In the genomic region with DNA sequence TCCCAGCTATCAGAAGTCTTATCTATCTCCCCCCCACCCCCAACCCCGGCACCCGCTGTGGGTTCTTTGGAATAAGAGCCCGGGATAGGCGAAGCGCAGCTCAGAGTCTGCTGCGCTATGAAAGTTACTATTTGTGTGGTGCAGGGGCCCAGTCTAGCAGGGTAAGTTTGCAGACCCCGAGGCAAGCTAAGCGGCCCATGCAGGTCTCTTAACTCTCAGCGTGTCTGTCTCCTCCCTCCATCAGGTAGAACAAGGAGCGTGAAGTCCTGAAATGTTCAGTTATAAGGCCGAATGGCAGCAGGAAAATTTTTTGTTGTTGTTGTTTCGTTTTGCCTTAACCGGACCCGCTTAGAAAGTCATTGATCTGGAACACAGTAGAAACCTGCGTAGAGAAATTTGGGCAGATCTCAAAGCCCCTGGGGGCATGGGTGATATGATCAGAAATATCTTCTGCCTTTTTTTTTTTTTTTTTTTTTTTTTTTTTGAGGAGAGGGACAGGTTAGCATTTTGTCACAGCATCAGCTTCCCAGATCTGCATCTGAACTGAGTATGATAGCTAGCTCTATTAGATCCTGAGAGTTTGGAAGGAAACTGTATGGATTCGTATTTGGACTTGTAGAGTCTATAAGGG, we compare ENCODE assay signal across 12 mouse cellular contexts. TPM values are rescaled to one million over a fixed set of nuclear protein-coding genes. Genes with fewer than 3 reads are reported as not detected.
DNase-seq lines count a peak whose midpoint lies in the region; ATAC-seq lines count a peak whose summit lies in the region.
"Had no signal": no experiment of that assay in that cellular context is flagged by ENCODE, and none has a peak within 500 bp of the region (broad histone marks: within the 10 kb centered on the region; RNA-seq: fewer than 3 reads in every experiment).

No protein-coding gene starts in this region.

- no peak overlapping the region for H3K4me3 ChIP-seq in hindbrain, embryonic 11.5 days (ENCODE audit: low read depth, low read length)
- no peak overlapping the region; the same call in 1 of the 2 replicates for H3K4me3 ChIP-seq in hindbrain, embryonic 13.5 days
- peak overlapping the region; percentile 59 for H3K4me3 ChIP-seq in embryonic facial prominence, embryonic 15.5 days (replicated peaks)

- no peak overlapping the region for H3K4me2 ChIP-seq in hindbrain, embryonic 11.5 days (replicated peaks; ENCODE audit: low read depth, low read length)
- no peak overlapping the region for H3K4me2 ChIP-seq in hindbrain, embryonic 13.5 days
- H3K4me2 ChIP-seq in embryonic facial prominence, embryonic 15.5 days (replicated peaks), result peak overlapping the region; percentile 72

- H3K4me1 ChIP-seq in hindbrain, embryonic 11.5 days (replicated peaks; ENCODE audit: control insufficient read depth, insufficient read depth, low read length), result peaks cover 9% of the 10 kb centered on the region; the same call in 1 of the 2 replicates
- peaks cover 7% of the 10 kb centered on the region for H3K4me1 ChIP-seq in hindbrain, embryonic 13.5 days (replicated peaks)
- H3K4me1 ChIP-seq in embryonic facial prominence, embryonic 15.5 days, result peaks cover 19% of the 10 kb centered on the region

- DNase-seq in hindbrain, embryonic 11.5 days (ENCODE audit: low spot score), result peak; percentile 59
- DNase-seq in retina, embryonic 14.5 days (ENCODE audit: low spot score), result peak; percentile 12
- DNase-seq in retina, postnatal 1 day, result no peak
- no peak for DNase-seq in right cerebral cortex, postnatal 25 days
- DNase-seq: adrenal gland, postnatal 36 days; cerebellum, adult 9-10 months; kidney, adult 9 months had no signal

- H3K36me3 ChIP-seq in hindbrain, embryonic 11.5 days (ENCODE audit: control insufficient read depth, insufficient read depth, low read length), result no peaks in the 10 kb centered on the region
- H3K36me3 ChIP-seq in hindbrain, embryonic 13.5 days, result no peaks in the 10 kb centered on the region
- H3K36me3 ChIP-seq in embryonic facial prominence, embryonic 15.5 days, result no peaks in the 10 kb centered on the region
- H3K36me3 ChIP-seq: G1E had no signal

- H3K9ac ChIP-seq in hindbrain, embryonic 11.5 days (ENCODE audit: low read depth, low read length), result no peak overlapping the region
- H3K9ac ChIP-seq in hindbrain, embryonic 13.5 days, result no peak overlapping the region
- H3K9ac ChIP-seq in embryonic facial prominence, embryonic 15.5 days, result 0 out of 2 replicates have a peak overlapping the region, but pooled peaks have one; percentile 6

- H3K27me3 ChIP-seq in hindbrain, embryonic 11.5 days (ENCODE audit: control insufficient read depth, insufficient read depth, low read length), result peaks cover 95% of the 10 kb centered on the region
- peaks cover 100% of the 10 kb centered on the region for H3K27me3 ChIP-seq in hindbrain, embryonic 13.5 days
- H3K27me3 ChIP-seq in embryonic facial prominence, embryonic 15.5 days, result peaks cover 77% of the 10 kb centered on the region

- ATAC-seq in hindbrain, embryonic 11.5 days (ENCODE audit: low FRiP score), result no peak
- ATAC-seq in hindbrain, embryonic 13.5 days (ENCODE audit: low FRiP score), result no peak
- no peak; the same call in 1 of the 2 replicates for ATAC-seq in embryonic facial prominence, embryonic 15.5 days (ENCODE audit: insufficient number of reproducible peaks, low FRiP score, low TSS enrichment, low read depth)
- no peak for ATAC-seq in monocyte, adult 5-6 weeks (replicated peaks; ENCODE audit: insufficient number of reproducible peaks, low FRiP score, low TSS enrichment, poor library complexity, severe bottlenecking)

- no peaks in the 10 kb centered on the region for H3K9me3 ChIP-seq in hindbrain, embryonic 11.5 days (ENCODE audit: control insufficient read depth, low read length)
- H3K9me3 ChIP-seq in hindbrain, embryonic 13.5 days, result no peaks in the 10 kb centered on the region
- H3K9me3 ChIP-seq in embryonic facial prominence, embryonic 15.5 days (replicated peaks), result no peaks in the 10 kb centered on the region

- no peak overlapping the region for H3K27ac ChIP-seq in hindbrain, embryonic 11.5 days (ENCODE audit: low read depth, low read length)
- no peak overlapping the region for H3K27ac ChIP-seq in hindbrain, embryonic 13.5 days
- H3K27ac ChIP-seq in embryonic facial prominence, embryonic 15.5 days (replicated peaks), result peak overlapping the region; percentile 44; the same call in 1 of the 2 replicates
- H3K27ac ChIP-seq: macrophage had no signal

- 2% methylated on average over 16 of the region's 16 CpGs for WGBS in hindbrain, embryonic 11.5 days
- 2% methylated on average over 16 of the region's 16 CpGs for WGBS in hindbrain, embryonic 13.5 days
- WGBS in embryonic facial prominence, embryonic 15.5 days, result 11% methylated on average over 16 of the region's 16 CpGs

RNA-seq across cellular contexts. Expression of gene Tbx15, which starts 12.4 kb away (rescaled TPM):
- polyA plus RNA-seq in hindbrain, embryonic 11.5 days (2014; fragmentation: Nextera tagmentation; extraction: Ambion mirVana), result 4.2 and 4.9 TPM in 2 replicates
- 0.57 and 1.1 TPM in 2 replicates for polyA plus RNA-seq in hindbrain, embryonic 13.5 days (2015; fragmentation: Nextera tagmentation; extraction: Ambion mirVana)
- 25.2 and 25.9 TPM in 2 replicates for polyA plus RNA-seq in embryonic facial prominence, embryonic 15.5 days (2015; fragmentation: Nextera tagmentation; extraction: Ambion mirVana)
- 0.39 TPM in 1 of 3 replicates, not detected in the others for total RNA-seq in monocyte, adult 5-6 weeks (2017)
- polyA plus RNA-seq: G1E, macrophage had no signal

Comparison
In these comparisons a context has a peak if more than half of its experiments do, and no peak if none do; other contexts are left out.
1. DNase-seq: peak in hindbrain, embryonic 11.5 days (single experiment) and retina, embryonic 14.5 days (single experiment); none in retina, postnatal 1 day (single experiment) and right cerebral cortex, postnatal 25 days (single experiment).